Mouse (Mus musculus) liver, embryonic 12.5 days (tissue): ENCODE measurements around the gene Zbtb17. TPM values are rescaled to one million over a fixed set of nuclear protein-coding genes. Genes with fewer than 3 reads are reported as not detected.

ENCODE experiments used
- ATAC-seq: fragments of 200-750 bp; cut with Nextera tagmentation; 2 replicates; pipeline ENCODE4 v1.8.0; 2017; ENCODE audit warnings: moderate number of reproducible peaks, mild to moderate bottlenecking, moderate library complexity
- H3K27ac ChIP-seq: fragments of 300-500 bp; sonication (generic); 2 replicates; pipeline ENCODE4 v1.5.1; 2016; ENCODE audit warnings: mild to moderate bottlenecking
- H3K27me3 ChIP-seq: fragments of 300-500 bp; sonication (generic); replicated peaks from 2 replicates; pipeline ENCODE4 v1.6.1; 2016; ENCODE audit warnings: mild to moderate bottlenecking, moderate library complexity
- H3K36me3 ChIP-seq: fragments of 300-500 bp; sonication (generic); 2 replicates; pipeline ENCODE4 v1.6.1; 2016; ENCODE audit warnings: mild to moderate bottlenecking, moderate library complexity
- H3K4me1 ChIP-seq: fragments of 300-500 bp; sonication (generic); 2 replicates; pipeline ENCODE4 v1.6.1; 2016
- H3K4me2 ChIP-seq: fragments of 300-500 bp; sonication (generic); 2 replicates; pipeline ENCODE4 v1.6.1; 2016; ENCODE audit warnings: mild to moderate bottlenecking, moderate library complexity
- H3K4me3 ChIP-seq: fragments of 300-500 bp; sonication (generic); 2 replicates; pipeline ENCODE4 v1.5.1; 2016; ENCODE audit warnings: mild to moderate bottlenecking, moderate library complexity
- H3K9ac ChIP-seq: fragments of 300-500 bp; sonication (generic); 2 replicates; pipeline ENCODE4 v1.6.1; 2016; ENCODE audit warnings: mild to moderate bottlenecking, moderate library complexity
- H3K9me3 ChIP-seq: fragments of 300-500 bp; sonication (generic); replicated peaks from 2 replicates; pipeline ENCODE4 v1.6.1; 2016; ENCODE audit warnings: mild to moderate bottlenecking, moderate library complexity
- WGBS: fragments of 180-500 bp; shearing (Covaris S2); methylation state at CpG from one replicate; pipeline ENCODE4 v1.1.7; 2016; ENCODE audit not compliant: insufficient replicate concordance; 5-methylcytosine and 5-hydroxymethylcytosine counted together
- polyA plus RNA-seq: library from polyadenylated mRNA; unstranded; fragments of >200 nt; fragmentation: Nextera tagmentation; extraction: Ambion mirVana; gene quantifications from 2 replicates; pipeline ENCODE4 v1.2.1, GENCODE M21; 2016

Gene Zbtb17
- polyA plus RNA-seq, 1 experiment from 2014 or later: 16.8 TPM

- H3K36me3 ChIP-seq: peaks cover 68% of the 10 kb centered on the region
- 86% methylated on average over 9 of the region's 9 CpGs for WGBS
- no peak overlapping the region for H3K4me3 ChIP-seq
- no peak overlapping the region for H3K9ac ChIP-seq
- no peak overlapping the region for H3K27ac ChIP-seq
- no peaks in the 10 kb centered on the region for H3K9me3 ChIP-seq
- H3K27me3 ChIP-seq: no peaks in the 10 kb centered on the region
- ATAC-seq: no peak
- peaks cover 12% of the 10 kb centered on the region; the same call in 1 of the 2 replicates for H3K4me1 ChIP-seq
- H3K4me2 ChIP-seq: no peak overlapping the region
These were observed 7.5 kb downstream of the Zbtb17 start for GRCm38 (mm10) chr4:141451916-141452450.

- Histone ChIP-seq H3K36me3 (peaks cover 48% of the 10 kb centered on the region), H3K9me3 (no peaks in the 10 kb centered on the region), H3K27me3 (no peaks in the 10 kb centered on the region), H3K4me2 (no peak overlapping the region), H3K4me3 (no peak overlapping the region), H3K4me1 (peaks cover 23% of the 10 kb centered on the region), H3K9ac (no peak overlapping the region), H3K27ac (no peak overlapping the region)
- ATAC-seq: no peak
- 53% methylated on average over 14 of the region's 14 CpGs for WGBS
These were observed 10.3 kb downstream of the Zbtb17 start for GRCm38 (mm10) chr4:141454581-141455350.

GRCm38 (mm10) chr4:141455526-141455925 lies 11.1 kb downstream of the Zbtb17 start:
- no peak overlapping the region for H3K4me3 ChIP-seq
- H3K4me1 ChIP-seq: peaks cover 24% of the 10 kb centered on the region
- no peaks in the 10 kb centered on the region for H3K9me3 ChIP-seq
- H3K9ac ChIP-seq: no peak overlapping the region
- ATAC-seq: no peak
- no peak overlapping the region for H3K27ac ChIP-seq
- H3K36me3 ChIP-seq: peaks cover 42% of the 10 kb centered on the region
- no peaks in the 10 kb centered on the region for H3K27me3 ChIP-seq
- H3K4me2 ChIP-seq: no peak overlapping the region
- WGBS: 86% methylated on average over 4 of the region's 4 CpGs

GRCm38 (mm10) chr4:141456193-141456938 lies 11.9 kb downstream of the Zbtb17 start:
- Histone ChIP-seq H3K36me3 (peaks cover 34% of the 10 kb centered on the region), H3K27me3 (no peaks in the 10 kb centered on the region), H3K4me2 (no peak overlapping the region), H3K4me3 (no peak overlapping the region), H3K9ac (no peak overlapping the region), H3K27ac (no peak overlapping the region), H3K4me1 (peaks cover 29% of the 10 kb centered on the region), H3K9me3 (no peaks in the 10 kb centered on the region)
- 77% methylated on average over 14 of the region's 14 CpGs for WGBS
- ATAC-seq: no peak

GRCm38 (mm10) chr4:141458236-141458635 lies 13.8 kb downstream of the Zbtb17 start:
- no peak overlapping the region for H3K9ac ChIP-seq
- H3K4me3 ChIP-seq: no peak overlapping the region
- WGBS: 47% methylated on average over 7 of the region's 7 CpGs
- H3K27me3 ChIP-seq: no peaks in the 10 kb centered on the region
- no peak for ATAC-seq
- H3K9me3 ChIP-seq: no peaks in the 10 kb centered on the region
- H3K4me1 ChIP-seq: peaks cover 29% of the 10 kb centered on the region
- H3K27ac ChIP-seq: no peak overlapping the region
- H3K36me3 ChIP-seq: peaks cover 32% of the 10 kb centered on the region
- no peak overlapping the region for H3K4me2 ChIP-seq

- Histone ChIP-seq H3K4me3 (no peak overlapping the region), H3K9me3 (no peaks in the 10 kb centered on the region), H3K36me3 (peaks cover 32% of the 10 kb centered on the region), H3K4me2 (no peak overlapping the region), H3K9ac (no peak overlapping the region), H3K27me3 (no peaks in the 10 kb centered on the region), H3K27ac (no peak overlapping the region), H3K4me1 (peaks cover 29% of the 10 kb centered on the region)
- no peak for ATAC-seq
- 77% methylated on average over 3 of the region's 3 CpGs for WGBS
These were observed 14.4 kb downstream of the Zbtb17 start for GRCm38 (mm10) chr4:141458888-141459287.

- no peak overlapping the region for H3K27ac ChIP-seq
These were observed 15.3 kb downstream of the Zbtb17 start for GRCm38 (mm10) chr4:141459766-141460165.

GRCm38 (mm10) chr4:141460481-141460880 lies 16.0 kb downstream of the Zbtb17 start:
- peaks cover 20% of the 10 kb centered on the region; the same call in 1 of the 2 replicates for H3K4me1 ChIP-seq
- WGBS: 60% methylated on average over 4 of the region's 4 CpGs
- H3K36me3 ChIP-seq: peaks cover 48% of the 10 kb centered on the region
- H3K9ac ChIP-seq: no peak overlapping the region
- H3K27ac ChIP-seq: no peak overlapping the region
- no peaks in the 10 kb centered on the region for H3K27me3 ChIP-seq
- no peaks in the 10 kb centered on the region for H3K9me3 ChIP-seq
- no peak for ATAC-seq
- no peak overlapping the region for H3K4me3 ChIP-seq
- no peak overlapping the region for H3K4me2 ChIP-seq

More at GRCm38 (mm10) chr4:141459766-141460165, 15.3 kb downstream of the Zbtb17 start:
- 83% methylated on average over 9 of the region's 9 CpGs for WGBS
- no peak overlapping the region for H3K4me2 ChIP-seq
- no peaks in the 10 kb centered on the region for H3K27me3 ChIP-seq
- no peak overlapping the region for H3K4me3 ChIP-seq
- H3K4me1 ChIP-seq: peaks cover 27% of the 10 kb centered on the region
- no peak for ATAC-seq
- H3K9me3 ChIP-seq: no peaks in the 10 kb centered on the region
- H3K36me3 ChIP-seq: peaks cover 41% of the 10 kb centered on the region
- no peak overlapping the region for H3K9ac ChIP-seq

GRCm38 (mm10) chr4:141461088-141461487 lies 16.6 kb downstream of the Zbtb17 start:
- Histone ChIP-seq H3K4me1 (peaks cover 18% of the 10 kb centered on the region; the same call in 1 of the 2 replicates), H3K4me2 (no peak overlapping the region), H3K27ac (no peak overlapping the region), H3K4me3 (no peak overlapping the region), H3K9ac (no peak overlapping the region), H3K36me3 (peaks cover 54% of the 10 kb centered on the region), H3K27me3 (no peaks in the 10 kb centered on the region), H3K9me3 (no peaks in the 10 kb centered on the region)
- no peak for ATAC-seq
- 76% methylated on average over 12 of the region's 12 CpGs for WGBS

- ATAC-seq: no peak
- Histone ChIP-seq H3K4me1 (peaks cover 18% of the 10 kb centered on the region; the same call in 1 of the 2 replicates), H3K4me3 (no peak overlapping the region), H3K36me3 (peaks cover 59% of the 10 kb centered on the region), H3K27me3 (no peaks in the 10 kb centered on the region), H3K9me3 (no peaks in the 10 kb centered on the region), H3K4me2 (no peak overlapping the region), H3K27ac (no peak overlapping the region), H3K9ac (no peak overlapping the region)
- WGBS: 84% methylated on average over 12 of the region's 12 CpGs
These were observed 17.1 kb downstream of the Zbtb17 start for GRCm38 (mm10) chr4:141461576-141461975.

- WGBS: 75% methylated on average over 14 of the region's 14 CpGs
These were observed 19.0 kb downstream of the Zbtb17 start for GRCm38 (mm10) chr4:141463472-141463871.

GRCm38 (mm10) chr4:141464722-141465121 lies 20.3 kb downstream of the Zbtb17 start:
- H3K9ac ChIP-seq: no peak overlapping the region
- H3K27me3 ChIP-seq: no peaks in the 10 kb centered on the region
- no peak overlapping the region for H3K27ac ChIP-seq
- WGBS: 81% methylated on average over 16 of the region's 16 CpGs
- no peak overlapping the region for H3K4me2 ChIP-seq
- H3K9me3 ChIP-seq: no peaks in the 10 kb centered on the region
- H3K4me3 ChIP-seq: no peak overlapping the region
- ATAC-seq: no peak
- peaks cover 6% of the 10 kb centered on the region; the same call in 1 of the 2 replicates for H3K4me1 ChIP-seq
- H3K36me3 ChIP-seq: peaks cover 82% of the 10 kb centered on the region

More at GRCm38 (mm10) chr4:141463472-141463871, 19.0 kb downstream of the Zbtb17 start:
- Histone ChIP-seq H3K4me3 (no peak overlapping the region), H3K27me3 (no peaks in the 10 kb centered on the region), H3K27ac (no peak overlapping the region), H3K9me3 (no peaks in the 10 kb centered on the region), H3K9ac (no peak overlapping the region), H3K4me1 (peaks cover 10% of the 10 kb centered on the region; the same call in 1 of the 2 replicates), H3K36me3 (peaks cover 77% of the 10 kb centered on the region), H3K4me2 (no peak overlapping the region)
- no peak for ATAC-seq
